Mouse (Mus musculus): ENCODE results near the gene Slc39a1. TPM values are rescaled to one million over a fixed set of nuclear protein-coding genes. Genes with fewer than 3 reads are reported as not detected.
"Not testable (repeated sequence)": the region's sequence is repeated elsewhere in the genome, so short reads cannot be mapped to it uniquely, and the experiment has no call there.

Slc39a1 gene
- polyA plus RNA-seq, 1 experiment from 2014 or later, result 94.7 TPM

GRCm38 (mm10) chr3:90242984-90243775 lies 4.8 kb upstream of the Slc39a1 start, which contains the start of gene Creb3l4:
Gene Creb3l4 (minus strand): TSS chr3:90243512.
- H3K27me3 ChIP-seq, result no peaks in the 10 kb centered on the region
- H3K36me3 ChIP-seq, result no peaks in the 10 kb centered on the region
- H3K27ac ChIP-seq, result peak within 1 kb of the TSS; percentile 63
- WGBS, result 7% methylated on average over 19 of the region's 19 CpGs
- peaks cover 20% of the 10 kb centered on the region for H3K4me1 ChIP-seq
- H3K9ac ChIP-seq, result peak within 1 kb of the TSS; percentile 24
- no peaks in the 10 kb centered on the region for H3K9me3 ChIP-seq
- H3K4me3 ChIP-seq, result peak within 1 kb of the TSS; percentile 40
- peak; percentile 57 for ATAC-seq (ENCODE audit: borderline replicate concordance, extremely low read depth, low FRiP score, low TSS enrichment)
- peak within 1 kb of the TSS; percentile 70 for H3K4me2 ChIP-seq

GRCm38 (mm10) chr3:90245406-90245805 lies 2.6 kb upstream of the Slc39a1 start:
- no peak overlapping the region for H3K4me3 ChIP-seq
- 55% methylated on average over 2 of the region's 2 CpGs for WGBS

GRCm38 (mm10) chr3:90247630-90247959 lies 377 bp upstream of the Slc39a1 start:
- WGBS, result 1% methylated on average over 3 of the region's 3 CpGs

More at GRCm38 (mm10) chr3:90245406-90245805, 2.6 kb upstream of the Slc39a1 start:
- no peaks in the 10 kb centered on the region for H3K36me3 ChIP-seq
- peaks cover 30% of the 10 kb centered on the region for H3K4me1 ChIP-seq
- no peak overlapping the region for H3K27ac ChIP-seq
- no peak overlapping the region for H3K4me2 ChIP-seq
- H3K9ac ChIP-seq, result no peak overlapping the region
- H3K9me3 ChIP-seq, result no peaks in the 10 kb centered on the region
- ATAC-seq (ENCODE audit: borderline replicate concordance, extremely low read depth, low FRiP score, low TSS enrichment), result no peak
- no peaks in the 10 kb centered on the region for H3K27me3 ChIP-seq

GRCm38 (mm10) chr3:90248746-90249100 lies 751 bp downstream of the Slc39a1 start:
- H3K27me3 ChIP-seq, result no peaks in the 10 kb centered on the region
- 1% methylated on average over 10 of the region's 10 CpGs for WGBS
- H3K4me3 ChIP-seq, result peak overlapping the region; percentile 70
- H3K4me1 ChIP-seq, result peaks cover 22% of the 10 kb centered on the region
- no peaks in the 10 kb centered on the region for H3K9me3 ChIP-seq
- H3K9ac ChIP-seq, result peak overlapping the region; percentile 79
- H3K27ac ChIP-seq, result peak overlapping the region; percentile 84
- peaks cover 13% of the 10 kb centered on the region for H3K36me3 ChIP-seq
- ATAC-seq (ENCODE audit: borderline replicate concordance, extremely low read depth, low FRiP score, low TSS enrichment), result no peak
- peak overlapping the region; percentile 88 for H3K4me2 ChIP-seq

More at GRCm38 (mm10) chr3:90247630-90247959, 377 bp upstream of the Slc39a1 start:
- Histone ChIP-seq H3K4me1 (peaks cover 34% of the 10 kb centered on the region), H3K9me3 (no peaks in the 10 kb centered on the region), H3K9ac (peak overlapping the region; percentile 50), H3K4me3 (peak overlapping the region; percentile 70), H3K36me3 (peaks cover 13% of the 10 kb centered on the region), H3K27me3 (no peaks in the 10 kb centered on the region), H3K27ac (peak overlapping the region; percentile 90), H3K4me2 (peak overlapping the region; percentile 69)
- ATAC-seq (ENCODE audit: borderline replicate concordance, extremely low read depth, low FRiP score, low TSS enrichment), result no peak

GRCm38 (mm10) chr3:90250791-90251190 lies 2.8 kb downstream of the Slc39a1 start:
- peaks cover 29% of the 10 kb centered on the region for H3K4me1 ChIP-seq
- H3K4me2 ChIP-seq, result no peak overlapping the region
- no peaks in the 10 kb centered on the region for H3K27me3 ChIP-seq
- no peak overlapping the region for H3K9ac ChIP-seq
- H3K4me3 ChIP-seq, result no peak overlapping the region
- no peak for ATAC-seq (ENCODE audit: borderline replicate concordance, extremely low read depth, low FRiP score, low TSS enrichment)
- H3K9me3 ChIP-seq, result no peaks in the 10 kb centered on the region
- H3K36me3 ChIP-seq, result peaks cover 13% of the 10 kb centered on the region
- H3K27ac ChIP-seq, result no peak overlapping the region
- WGBS, result 79% methylated on average over 6 of the region's 6 CpGs

GRCm38 (mm10) chr3:90251731-90252226 lies 3.8 kb downstream of the Slc39a1 start:
- not testable (repeated sequence) for H3K9me3 ChIP-seq; ATAC-seq (ENCODE audit: borderline replicate concordance, extremely low read depth, low FRiP score, low TSS enrichment); H3K4me2 ChIP-seq; H3K27ac ChIP-seq; H3K27me3 ChIP-seq; H3K9ac ChIP-seq; H3K4me3 ChIP-seq
- 94% methylated on average over 10 of the region's 12 CpGs for WGBS
- H3K4me1 ChIP-seq, result peaks cover 31% of the 10 kb centered on the region
- H3K36me3 ChIP-seq, result peaks cover 13% of the 10 kb centered on the region

GRCm38 (mm10) chr3:90252659-90253058 lies 4.7 kb downstream of the Slc39a1 start:
- not testable (repeated sequence) for H3K9ac ChIP-seq; H3K4me2 ChIP-seq; H3K27ac ChIP-seq; H3K9me3 ChIP-seq; H3K4me3 ChIP-seq; H3K27me3 ChIP-seq; ATAC-seq (ENCODE audit: borderline replicate concordance, extremely low read depth, low FRiP score, low TSS enrichment)
- WGBS, result 94% methylated on average over 2 of the region's 2 CpGs
- Histone ChIP-seq H3K4me1 (peaks cover 28% of the 10 kb centered on the region), H3K36me3 (peaks cover 20% of the 10 kb centered on the region)

GRCm38 (mm10) chr3:90253174-90253573 lies 5.2 kb downstream of the Slc39a1 start:
- WGBS, result 68% methylated on average over 1 of the region's 1 CpGs
- not testable (repeated sequence) for ATAC-seq (ENCODE audit: borderline replicate concordance, extremely low read depth, low FRiP score, low TSS enrichment)

GRCm38 (mm10) chr3:90253653-90254418 lies 5.9 kb downstream of the Slc39a1 start, which contains the start of gene Crtc2:
Gene Crtc2 (plus strand): TSS chr3:90254163.
- ATAC-seq (ENCODE audit: borderline replicate concordance, extremely low read depth, low FRiP score, low TSS enrichment), result peak; percentile 98
- peaks cover 24% of the 10 kb centered on the region for H3K4me1 ChIP-seq
- peak within 1 kb of the TSS; percentile 91 for H3K27ac ChIP-seq
- H3K9ac ChIP-seq, result peak within 1 kb of the TSS; percentile 92
- peak within 1 kb of the TSS; percentile 68 for H3K4me2 ChIP-seq
- H3K9me3 ChIP-seq, result no peaks in the 10 kb centered on the region
- peak within 1 kb of the TSS; percentile 89 for H3K4me3 ChIP-seq
- H3K27me3 ChIP-seq, result no peaks in the 10 kb centered on the region
- under 1% methylated on average over 37 of the region's 40 CpGs for WGBS
- peaks cover 30% of the 10 kb centered on the region for H3K36me3 ChIP-seq

More at GRCm38 (mm10) chr3:90253174-90253573, 5.2 kb downstream of the Slc39a1 start:
- peaks cover 24% of the 10 kb centered on the region for H3K36me3 ChIP-seq
- not testable (repeated sequence) for H3K9me3 ChIP-seq, H3K27me3 ChIP-seq, H3K27ac ChIP-seq, H3K4me3 ChIP-seq, H3K9ac ChIP-seq
- peak overlapping the region; percentile 54; the same call in 1 of the 2 replicates for H3K4me2 ChIP-seq
- peaks cover 27% of the 10 kb centered on the region for H3K4me1 ChIP-seq

GRCm38 (mm10) chr3:90254419-90255193 lies 6.6 kb downstream of the Slc39a1 start:
- under 1% methylated on average over 41 of the region's 41 CpGs for WGBS
- Histone ChIP-seq H3K36me3 (peaks cover 38% of the 10 kb centered on the region), H3K4me1 (peaks cover 17% of the 10 kb centered on the region), H3K27ac (peak overlapping the region; percentile 91), H3K27me3 (no peaks in the 10 kb centered on the region), H3K4me3 (peak overlapping the region; percentile 89), H3K9me3 (no peaks in the 10 kb centered on the region), H3K9ac (peak overlapping the region; percentile 92), H3K4me2 (peak overlapping the region; percentile 68)
- ATAC-seq (ENCODE audit: borderline replicate concordance, extremely low read depth, low FRiP score, low TSS enrichment), result peak; percentile 72

GRCm38 (mm10) chr3:90255194-90255565 lies 7.2 kb downstream of the Slc39a1 start:
- Histone ChIP-seq H3K9ac (peak overlapping the region; percentile 92), H3K9me3 (no peaks in the 10 kb centered on the region), H3K27me3 (no peaks in the 10 kb centered on the region), H3K4me2 (peak overlapping the region; percentile 68), H3K4me3 (peak overlapping the region; percentile 89), H3K4me1 (peaks cover 17% of the 10 kb centered on the region), H3K27ac (peak overlapping the region; percentile 91; the same call in 1 of the 2 replicates), H3K36me3 (peaks cover 44% of the 10 kb centered on the region)
- ATAC-seq (ENCODE audit: borderline replicate concordance, extremely low read depth, low FRiP score, low TSS enrichment), result no peak
- WGBS, result 15% methylated on average over 2 of the region's 2 CpGs

Measured in lung, embryonic 15.5 days (tissue).